Mouse (Mus musculus) spleen, postnatal 14 days (tissue): ENCODE results near the gene Inha.

Source experiments
- DNase-seq, 2 experiments: peaks; one replicate each; pipeline ENCODE4 v3.0.0; 2021 to 2022; ENCODE audit warnings: low spot score in 2 of 2

Gene Inha

GRCm38 (mm10) chr1:75558388-75559178 lies 51.7 kb downstream of the Inha start:
- no peak for DNase-seq

- DNase-seq, result peak; percentile 54 to 77
Observed at GRCm38 (mm10) chr1:75559212-75559925, 52.5 kb downstream of the Inha start.
